Mouse (Mus musculus): ENCODE results near the gene Csmd2. TPM values are rescaled to one million over a fixed set of nuclear protein-coding genes. Genes with fewer than 3 reads are reported as not detected.

Gene Csmd2
- polyA plus RNA-seq (2012; ENCODE audit: low replicate concordance) = not detected in 2 replicates

GRCm38 (mm10) chr4:127987784-127988455 lies at the start of gene Csmd2:
TSS of gene Csmd2 (plus strand) at chr4:127987857.

DNA sequence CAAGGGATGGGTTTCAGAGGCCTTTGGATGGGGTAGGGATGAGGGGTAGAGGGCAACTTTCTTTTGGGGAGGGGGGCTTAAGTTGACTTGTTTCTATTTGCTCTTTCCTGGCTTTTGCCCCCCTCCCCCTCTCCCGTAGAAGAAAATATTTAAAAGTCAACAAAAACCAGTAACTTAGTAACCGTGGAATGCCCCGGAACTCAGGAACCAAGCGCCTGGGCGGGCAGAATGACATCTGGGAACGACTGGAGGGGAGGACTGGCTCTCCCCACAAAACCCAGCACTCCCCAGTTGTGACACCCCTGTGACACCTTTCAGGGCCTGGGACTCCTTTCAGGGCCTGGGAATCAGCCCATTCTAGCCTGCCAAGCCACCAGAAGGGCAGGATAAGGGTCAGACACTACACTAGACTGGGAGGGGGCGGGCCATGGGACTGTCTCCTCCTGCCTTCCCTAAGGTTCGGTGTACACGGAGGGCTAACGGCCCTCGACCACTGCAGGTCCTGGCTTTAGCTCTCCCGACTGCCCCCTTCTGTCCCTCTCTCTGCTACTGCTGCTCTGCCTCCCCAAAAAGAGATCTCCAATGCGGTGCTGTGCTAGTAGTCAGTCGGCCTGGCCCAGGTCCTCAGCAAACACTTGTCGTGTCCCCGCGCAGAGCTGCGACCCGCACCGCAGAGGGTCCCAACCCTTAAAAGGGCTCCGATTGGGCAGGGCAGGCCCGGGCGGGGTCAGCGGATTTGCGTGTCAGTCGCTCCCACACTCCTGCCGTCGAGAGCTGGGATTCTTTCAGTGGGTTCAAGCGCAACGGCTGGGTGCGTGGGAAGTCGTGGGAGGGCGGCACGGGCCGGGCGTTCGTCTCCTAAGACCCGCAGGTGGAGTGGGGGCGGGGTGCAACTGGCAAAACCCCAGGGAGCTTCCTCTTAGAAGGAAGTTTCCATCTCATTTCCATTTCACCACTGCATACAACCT lies 16.5 kb upstream of the Csmd2 start, which contains the start of gene CK137956:
CK137956 (minus strand) TSS at position 51 of the 968 bp plus-strand sequence.

DNA sequence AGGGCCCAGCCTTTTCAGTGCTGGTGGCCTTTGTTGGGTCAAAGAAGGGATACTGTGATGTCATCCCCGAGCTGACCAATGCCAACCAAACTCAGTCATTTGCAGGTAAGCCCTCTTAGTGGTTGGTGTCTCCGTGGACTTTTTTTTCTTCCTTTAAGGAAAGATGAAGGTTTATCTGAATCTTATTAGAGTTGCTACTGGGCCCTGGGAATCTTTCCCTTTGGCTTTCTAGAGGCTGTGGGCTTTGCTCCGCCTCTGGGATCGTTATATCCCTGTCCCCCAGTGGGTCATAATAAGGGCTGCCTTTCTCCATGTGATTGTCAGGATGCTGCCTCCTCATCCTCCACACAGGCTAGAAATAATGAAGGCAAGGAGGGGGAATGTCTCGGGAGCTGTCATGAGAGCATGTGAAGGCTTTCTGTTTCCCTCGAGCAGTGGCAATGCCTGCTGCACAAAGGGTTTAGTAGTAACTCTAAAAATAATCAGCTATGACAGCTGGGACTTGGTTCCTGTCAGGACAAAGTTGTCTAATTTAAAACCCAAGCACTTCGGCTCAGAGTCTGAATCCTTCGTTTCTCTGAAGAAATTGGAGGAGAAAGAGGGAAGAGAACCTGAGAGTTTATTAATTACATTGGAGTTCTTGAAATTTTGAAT lies 273.4 kb downstream of the Csmd2 start, which contains the start of gene Hmgb4:
Hmgb4 (minus strand) TSS at position 51 of the 654 bp plus-strand sequence.

GRCm38 (mm10) chr4:128609925-128610402 lies 622.3 kb downstream of the Csmd2 start, which contains the start of gene Zscan20:
TSS of gene Zscan20 (minus strand) at chr4:128610098.

Other genes starting within 250 kb of the Csmd2 start
- not detected in 2 replicates for gene CK137956, start 16.9 kb upstream of the Csmd2 start, polyA plus RNA-seq (2012; ENCODE audit: low replicate concordance)